Mouse (Mus musculus): ENCODE data around the gene Egln1. TPM values are rescaled to one million over a fixed set of nuclear protein-coding genes. Genes with fewer than 3 reads are reported as not detected.

Egln1 gene
- 10.1 and 12.2 TPM in 2 replicates for polyA plus RNA-seq (2016; fragmentation: Nextera tagmentation; extraction: Ambion mirVana)

- 3% methylated on average over 92 of the region's 98 CpGs for WGBS
- H3K4me1 ChIP-seq (replicated peaks) = peaks cover 43% of the 10 kb centered on the region
- peak within 1 kb of the TSS; percentile 94 for H3K4me3 ChIP-seq
- H3K9me3 ChIP-seq = no peaks in the 10 kb centered on the region
- peak within 1 kb of the TSS; percentile 99 for H3K27ac ChIP-seq
- no peaks in the 10 kb centered on the region for H3K27me3 ChIP-seq (ENCODE audit: insufficient read depth, poor library complexity, severe bottlenecking)
- peaks cover 3% of the 10 kb centered on the region for H3K36me3 ChIP-seq
- peak; percentile 80 for DNase-seq (ENCODE audit: low spot score)
Measured at GRCm38 (mm10) chr8:124949209-124950068, at the start of gene Egln1. Egln1 (minus strand) TSS chr8:124949324.

- H3K27me3 ChIP-seq (ENCODE audit: insufficient read depth, poor library complexity, severe bottlenecking) = peaks cover 13% of the 10 kb centered on the region; the same call in 1 of the 2 replicates
- 79% methylated on average over 2 of the region's 2 CpGs for WGBS
- no peak for DNase-seq (ENCODE audit: low spot score)
- no peak overlapping the region for H3K4me3 ChIP-seq
- no peaks in the 10 kb centered on the region for H3K36me3 ChIP-seq
- H3K4me1 ChIP-seq (replicated peaks) = peaks cover 8% of the 10 kb centered on the region; the same call in 1 of the 2 replicates
- H3K27ac ChIP-seq = no peak overlapping the region
- peaks cover 11% of the 10 kb centered on the region; the same call in 1 of the 2 replicates for H3K9me3 ChIP-seq
Measured at GRCm38 (mm10) chr8:124995776-124996175, 46.7 kb upstream of the Egln1 start.

GRCm38 (mm10) chr8:124991668-124991926 is 42.5 kb upstream of the Egln1 start:
- H3K27ac ChIP-seq = no peak overlapping the region
- no peak overlapping the region for H3K4me3 ChIP-seq
- peaks cover 8% of the 10 kb centered on the region; the same call in 1 of the 2 replicates for H3K4me1 ChIP-seq (replicated peaks)
- no peaks in the 10 kb centered on the region for H3K36me3 ChIP-seq
- no peak for DNase-seq (ENCODE audit: low spot score)
- peaks cover 20% of the 10 kb centered on the region; the same call in 1 of the 2 replicates for H3K27me3 ChIP-seq (ENCODE audit: insufficient read depth, poor library complexity, severe bottlenecking)
- no peaks in the 10 kb centered on the region for H3K9me3 ChIP-seq
- 26% methylated on average over 6 of the region's 6 CpGs for WGBS

- Histone ChIP-seq H3K27me3 (ENCODE audit: insufficient read depth, poor library complexity, severe bottlenecking) (peaks cover 20% of the 10 kb centered on the region; the same call in 1 of the 2 replicates), H3K36me3 (no peaks in the 10 kb centered on the region), H3K9me3 (no peaks in the 10 kb centered on the region), H3K4me3 (0 out of 2 replicates have a peak overlapping the region, but pooled peaks have one; percentile 1), H3K4me1 (replicated peaks) (peaks cover 8% of the 10 kb centered on the region; the same call in 1 of the 2 replicates), H3K27ac (no peak overlapping the region)
- WGBS = 21% methylated on average over 17 of the region's 17 CpGs
- no peak for DNase-seq (ENCODE audit: low spot score)
Measured at GRCm38 (mm10) chr8:124990923-124991667, 42.0 kb upstream of the Egln1 start.

- Histone ChIP-seq H3K27me3 (ENCODE audit: insufficient read depth, poor library complexity, severe bottlenecking) (no peaks in the 10 kb centered on the region), H3K4me1 (replicated peaks) (no peaks in the 10 kb centered on the region), H3K36me3 (no peaks in the 10 kb centered on the region), H3K9me3 (peaks cover 13% of the 10 kb centered on the region; the same call in 1 of the 2 replicates), H3K4me3 (no peak overlapping the region), H3K27ac (no peak overlapping the region)
- DNase-seq (ENCODE audit: low spot score) = no peak
- 80% methylated on average over 8 of the region's 8 CpGs for WGBS
Measured at GRCm38 (mm10) chr8:124980828-124981227, 31.7 kb upstream of the Egln1 start.

- Histone ChIP-seq H3K27me3 (ENCODE audit: insufficient read depth, poor library complexity, severe bottlenecking) (no peaks in the 10 kb centered on the region), H3K36me3 (no peaks in the 10 kb centered on the region), H3K27ac (no peak overlapping the region), H3K4me3 (no peak overlapping the region), H3K9me3 (peaks cover 13% of the 10 kb centered on the region; the same call in 1 of the 2 replicates), H3K4me1 (replicated peaks) (no peaks in the 10 kb centered on the region)
- 89% methylated on average over 3 of the region's 3 CpGs for WGBS
- DNase-seq (ENCODE audit: low spot score) = no peak
Measured at GRCm38 (mm10) chr8:124980036-124980435, 30.9 kb upstream of the Egln1 start.

- H3K9me3 ChIP-seq = peaks cover 13% of the 10 kb centered on the region; the same call in 1 of the 2 replicates
- H3K27ac ChIP-seq = no peak overlapping the region
- no peaks in the 10 kb centered on the region for H3K27me3 ChIP-seq (ENCODE audit: insufficient read depth, poor library complexity, severe bottlenecking)
- H3K4me1 ChIP-seq (replicated peaks) = no peaks in the 10 kb centered on the region
- no peak overlapping the region for H3K4me3 ChIP-seq
- no peaks in the 10 kb centered on the region for H3K36me3 ChIP-seq
- 86% methylated on average over 7 of the region's 7 CpGs for WGBS
- DNase-seq (ENCODE audit: low spot score) = no peak
Measured at GRCm38 (mm10) chr8:124978026-124978425, 28.9 kb upstream of the Egln1 start.

GRCm38 (mm10) chr8:124976211-124976610 is 27.1 kb upstream of the Egln1 start:
- H3K9me3 ChIP-seq = peaks cover 13% of the 10 kb centered on the region; the same call in 1 of the 2 replicates
- DNase-seq (ENCODE audit: low spot score) = no peak
- no peak overlapping the region for H3K27ac ChIP-seq
- H3K4me3 ChIP-seq = no peak overlapping the region
- 87% methylated on average over 6 of the region's 6 CpGs for WGBS
- H3K36me3 ChIP-seq = no peaks in the 10 kb centered on the region
- no peaks in the 10 kb centered on the region for H3K4me1 ChIP-seq (replicated peaks)
- H3K27me3 ChIP-seq (ENCODE audit: insufficient read depth, poor library complexity, severe bottlenecking) = no peaks in the 10 kb centered on the region

- Histone ChIP-seq H3K4me1 (replicated peaks) (no peaks in the 10 kb centered on the region), H3K9me3 (no peaks in the 10 kb centered on the region), H3K27me3 (ENCODE audit: insufficient read depth, poor library complexity, severe bottlenecking) (no peaks in the 10 kb centered on the region), H3K36me3 (no peaks in the 10 kb centered on the region), H3K27ac (no peak overlapping the region), H3K4me3 (no peak overlapping the region)
- 79% methylated on average over 4 of the region's 4 CpGs for WGBS
- no peak for DNase-seq (ENCODE audit: low spot score)
Measured at GRCm38 (mm10) chr8:124974254-124974653, 25.1 kb upstream of the Egln1 start.

- Histone ChIP-seq H3K4me3 (no peak overlapping the region), H3K27me3 (ENCODE audit: insufficient read depth, poor library complexity, severe bottlenecking) (no peaks in the 10 kb centered on the region), H3K9me3 (no peaks in the 10 kb centered on the region), H3K4me1 (replicated peaks) (no peaks in the 10 kb centered on the region), H3K36me3 (no peaks in the 10 kb centered on the region), H3K27ac (no peak overlapping the region)
- WGBS = 77% methylated on average over 8 of the region's 8 CpGs
- DNase-seq (ENCODE audit: low spot score) = no peak
Measured at GRCm38 (mm10) chr8:124973221-124973620, 24.1 kb upstream of the Egln1 start.

- Histone ChIP-seq H3K36me3 (no peaks in the 10 kb centered on the region), H3K4me3 (no peak overlapping the region), H3K27ac (no peak overlapping the region), H3K27me3 (ENCODE audit: insufficient read depth, poor library complexity, severe bottlenecking) (no peaks in the 10 kb centered on the region), H3K9me3 (no peaks in the 10 kb centered on the region), H3K4me1 (replicated peaks) (no peaks in the 10 kb centered on the region)
- 86% methylated on average over 6 of the region's 6 CpGs for WGBS
- no peak for DNase-seq (ENCODE audit: low spot score)
Measured at GRCm38 (mm10) chr8:124970312-124970933, 21.3 kb upstream of the Egln1 start.

- Histone ChIP-seq H3K4me1 (replicated peaks) (peaks cover 9% of the 10 kb centered on the region), H3K4me3 (no peak overlapping the region), H3K27ac (no peak overlapping the region), H3K27me3 (ENCODE audit: insufficient read depth, poor library complexity, severe bottlenecking) (no peaks in the 10 kb centered on the region), H3K9me3 (no peaks in the 10 kb centered on the region), H3K36me3 (no peaks in the 10 kb centered on the region)
- DNase-seq (ENCODE audit: low spot score) = no peak
- 91% methylated on average over 8 of the region's 8 CpGs for WGBS
Measured at GRCm38 (mm10) chr8:124964966-124965365, 15.8 kb upstream of the Egln1 start.
